Mouse (Mus musculus): Measurements from ENCODE around the gene D5Ertd579e. TPM values are rescaled to one million over a fixed set of nuclear protein-coding genes. Genes with fewer than 3 reads are reported as not detected.
A peak's percentile ranks its signal among the peaks of the same experiment; 100 is the strongest.

The D5Ertd579e gene
- polyA plus RNA-seq, 1 experiment from 2014 or later: 27.8 TPM

- H3K4me2 ChIP-seq: no peak overlapping the region
- no peaks in the 10 kb centered on the region for H3K9me3 ChIP-seq (replicated peaks; ENCODE audit: control insufficient read depth, low read length)
- no peak overlapping the region for H3K27ac ChIP-seq (ENCODE audit: low read depth, low read length)
- H3K36me3 ChIP-seq (ENCODE audit: control insufficient read depth, insufficient read depth, low read length): no peaks in the 10 kb centered on the region
- H3K4me1 ChIP-seq (ENCODE audit: control insufficient read depth, insufficient read depth, low read length): peaks cover 34% of the 10 kb centered on the region
- H3K9ac ChIP-seq (ENCODE audit: low read depth, low read length): no peak overlapping the region
- no peak for ATAC-seq (replicated peaks; ENCODE audit: insufficient number of reproducible peaks, low FRiP score, low TSS enrichment)
- H3K27me3 ChIP-seq (ENCODE audit: control insufficient read depth, insufficient read depth, low read length): no peaks in the 10 kb centered on the region
- no peak overlapping the region for H3K4me3 ChIP-seq (ENCODE audit: low read depth, low read length)
- 91% methylated on average over 16 of the region's 16 CpGs for WGBS (ENCODE audit: insufficient replicate concordance)
Measured at GRCm38 (mm10) chr5:36571371-36571770, 124.5 kb downstream of the D5Ertd579e start.

- no peak overlapping the region for H3K9ac ChIP-seq (ENCODE audit: low read depth, low read length)
- no peak overlapping the region for H3K4me2 ChIP-seq
- no peak overlapping the region for H3K4me3 ChIP-seq (ENCODE audit: low read depth, low read length)
- H3K9me3 ChIP-seq (replicated peaks; ENCODE audit: control insufficient read depth, low read length): no peaks in the 10 kb centered on the region
- H3K27me3 ChIP-seq (ENCODE audit: control insufficient read depth, insufficient read depth, low read length): no peaks in the 10 kb centered on the region
- no peaks in the 10 kb centered on the region for H3K36me3 ChIP-seq (ENCODE audit: control insufficient read depth, insufficient read depth, low read length)
- peaks cover 34% of the 10 kb centered on the region for H3K4me1 ChIP-seq (ENCODE audit: control insufficient read depth, insufficient read depth, low read length)
- ATAC-seq (replicated peaks; ENCODE audit: insufficient number of reproducible peaks, low FRiP score, low TSS enrichment): no peak
- 82% methylated on average over 4 of the region's 4 CpGs for WGBS (ENCODE audit: insufficient replicate concordance)
- H3K27ac ChIP-seq (ENCODE audit: low read depth, low read length): no peak overlapping the region
Measured at GRCm38 (mm10) chr5:36570546-36571245, 125.1 kb downstream of the D5Ertd579e start.

GRCm38 (mm10) chr5:36570098-36570497 is 125.7 kb downstream of the D5Ertd579e start:
- Histone ChIP-seq H3K27ac (ENCODE audit: low read depth, low read length) (no peak overlapping the region), H3K4me1 (ENCODE audit: control insufficient read depth, insufficient read depth, low read length) (peaks cover 30% of the 10 kb centered on the region), H3K9me3 (replicated peaks; ENCODE audit: control insufficient read depth, low read length) (no peaks in the 10 kb centered on the region), H3K27me3 (ENCODE audit: control insufficient read depth, insufficient read depth, low read length) (no peaks in the 10 kb centered on the region), H3K4me2 (no peak overlapping the region), H3K4me3 (ENCODE audit: low read depth, low read length) (no peak overlapping the region), H3K36me3 (ENCODE audit: control insufficient read depth, insufficient read depth, low read length) (no peaks in the 10 kb centered on the region), H3K9ac (ENCODE audit: low read depth, low read length) (no peak overlapping the region)
- no peak for ATAC-seq (replicated peaks; ENCODE audit: insufficient number of reproducible peaks, low FRiP score, low TSS enrichment)
- WGBS (ENCODE audit: insufficient replicate concordance): 86% methylated on average over 7 of the region's 7 CpGs

- Histone ChIP-seq H3K4me1 (ENCODE audit: control insufficient read depth, insufficient read depth, low read length) (peaks cover 13% of the 10 kb centered on the region), H3K36me3 (ENCODE audit: control insufficient read depth, insufficient read depth, low read length) (no peaks in the 10 kb centered on the region), H3K4me2 (no peak overlapping the region), H3K27me3 (ENCODE audit: control insufficient read depth, insufficient read depth, low read length) (no peaks in the 10 kb centered on the region), H3K9ac (ENCODE audit: low read depth, low read length) (no peak overlapping the region), H3K4me3 (ENCODE audit: low read depth, low read length) (no peak overlapping the region), H3K9me3 (replicated peaks; ENCODE audit: control insufficient read depth, low read length) (no peaks in the 10 kb centered on the region), H3K27ac (ENCODE audit: low read depth, low read length) (no peak overlapping the region)
- ATAC-seq (replicated peaks; ENCODE audit: insufficient number of reproducible peaks, low FRiP score, low TSS enrichment): no peak
- 76% methylated on average over 4 of the region's 4 CpGs for WGBS (ENCODE audit: insufficient replicate concordance)
Measured at GRCm38 (mm10) chr5:36568118-36568517, 127.7 kb downstream of the D5Ertd579e start.

- ATAC-seq (replicated peaks; ENCODE audit: insufficient number of reproducible peaks, low FRiP score, low TSS enrichment): no peak
- H3K4me3 ChIP-seq (ENCODE audit: low read depth, low read length): no peak overlapping the region
- 56% methylated on average over 2 of the region's 2 CpGs for WGBS (ENCODE audit: insufficient replicate concordance)
Measured at GRCm38 (mm10) chr5:36567627-36568026, 128.2 kb downstream of the D5Ertd579e start.

GRCm38 (mm10) chr5:36564530-36564929 is 131.3 kb downstream of the D5Ertd579e start:
- WGBS (ENCODE audit: insufficient replicate concordance): 64% methylated on average over 9 of the region's 9 CpGs
- H3K27ac ChIP-seq (ENCODE audit: low read depth, low read length): no peak overlapping the region
- no peak overlapping the region for H3K4me2 ChIP-seq
- H3K9ac ChIP-seq (ENCODE audit: low read depth, low read length): no peak overlapping the region
- no peaks in the 10 kb centered on the region for H3K27me3 ChIP-seq (ENCODE audit: control insufficient read depth, insufficient read depth, low read length)
- H3K4me1 ChIP-seq (ENCODE audit: control insufficient read depth, insufficient read depth, low read length): peaks cover 31% of the 10 kb centered on the region
- no peaks in the 10 kb centered on the region for H3K9me3 ChIP-seq (replicated peaks; ENCODE audit: control insufficient read depth, low read length)
- no peaks in the 10 kb centered on the region for H3K36me3 ChIP-seq (ENCODE audit: control insufficient read depth, insufficient read depth, low read length)
- no peak for ATAC-seq (replicated peaks; ENCODE audit: insufficient number of reproducible peaks, low FRiP score, low TSS enrichment)
- H3K4me3 ChIP-seq (ENCODE audit: low read depth, low read length): no peak overlapping the region

More at GRCm38 (mm10) chr5:36567627-36568026, 128.2 kb downstream of the D5Ertd579e start:
- no peaks in the 10 kb centered on the region for H3K9me3 ChIP-seq (replicated peaks; ENCODE audit: control insufficient read depth, low read length)
- H3K9ac ChIP-seq (ENCODE audit: low read depth, low read length): no peak overlapping the region
- H3K36me3 ChIP-seq (ENCODE audit: control insufficient read depth, insufficient read depth, low read length): no peaks in the 10 kb centered on the region
- H3K4me2 ChIP-seq: no peak overlapping the region
- H3K27ac ChIP-seq (ENCODE audit: low read depth, low read length): no peak overlapping the region
- H3K27me3 ChIP-seq (ENCODE audit: control insufficient read depth, insufficient read depth, low read length): no peaks in the 10 kb centered on the region
- peaks cover 13% of the 10 kb centered on the region for H3K4me1 ChIP-seq (ENCODE audit: control insufficient read depth, insufficient read depth, low read length)

- 89% methylated on average over 6 of the region's 6 CpGs for WGBS (ENCODE audit: insufficient replicate concordance)
- Histone ChIP-seq H3K9ac (ENCODE audit: low read depth, low read length) (no peak overlapping the region), H3K27ac (ENCODE audit: low read depth, low read length) (no peak overlapping the region), H3K27me3 (ENCODE audit: control insufficient read depth, insufficient read depth, low read length) (no peaks in the 10 kb centered on the region), H3K4me2 (no peak overlapping the region), H3K9me3 (replicated peaks; ENCODE audit: control insufficient read depth, low read length) (no peaks in the 10 kb centered on the region), H3K4me1 (ENCODE audit: control insufficient read depth, insufficient read depth, low read length) (peaks cover 31% of the 10 kb centered on the region), H3K4me3 (ENCODE audit: low read depth, low read length) (no peak overlapping the region), H3K36me3 (ENCODE audit: control insufficient read depth, insufficient read depth, low read length) (no peaks in the 10 kb centered on the region)
- ATAC-seq (replicated peaks; ENCODE audit: insufficient number of reproducible peaks, low FRiP score, low TSS enrichment): no peak
Measured at GRCm38 (mm10) chr5:36563741-36564140, 132.1 kb downstream of the D5Ertd579e start.

GRCm38 (mm10) chr5:36562791-36563445 is 132.9 kb downstream of the D5Ertd579e start:
- no peak overlapping the region for H3K4me2 ChIP-seq
- H3K4me3 ChIP-seq (ENCODE audit: low read depth, low read length): no peak overlapping the region
- H3K27me3 ChIP-seq (ENCODE audit: control insufficient read depth, insufficient read depth, low read length): no peaks in the 10 kb centered on the region
- H3K9ac ChIP-seq (ENCODE audit: low read depth, low read length): no peak overlapping the region
- 0 out of 2 replicates have a peak overlapping the region, but pooled peaks have one; percentile 12 for H3K27ac ChIP-seq (ENCODE audit: low read depth, low read length)
- no peaks in the 10 kb centered on the region for H3K9me3 ChIP-seq (replicated peaks; ENCODE audit: control insufficient read depth, low read length)
- WGBS (ENCODE audit: insufficient replicate concordance): 82% methylated on average over 10 of the region's 10 CpGs
- H3K4me1 ChIP-seq (ENCODE audit: control insufficient read depth, insufficient read depth, low read length): peaks cover 31% of the 10 kb centered on the region
- H3K36me3 ChIP-seq (ENCODE audit: control insufficient read depth, insufficient read depth, low read length): no peaks in the 10 kb centered on the region
- ATAC-seq (replicated peaks; ENCODE audit: insufficient number of reproducible peaks, low FRiP score, low TSS enrichment): no peak

All from heart, embryonic 11.5 days (tissue).